Mouse (Mus musculus) kidney, adult 2 months (tissue): ENCODE measurements around the gene Sash1. TPM values are rescaled to one million over a fixed set of nuclear protein-coding genes. Genes with fewer than 3 reads are reported as not detected.
A peak's percentile ranks its signal among the peaks of the same experiment; 100 is the strongest.

Experiments
- DNase-seq: peaks from one replicate; pipeline ENCODE4 v3.0.0; 2021
- H3K27ac ChIP-seq: fragments of 200-500 bp; 2 replicates; pipeline ENCODE4 v1.5.1; 2012; ENCODE audit warnings: low read depth, low read length, control low read depth, inconsistent platforms; ENCODE audit not compliant: insufficient read depth
- H3K27me3 ChIP-seq: fragments of 200-500 bp; replicated peaks from 2 replicates; pipeline ENCODE4 v1.6.1; 2012; ENCODE audit warnings: mild to moderate bottlenecking, moderate library complexity, low read length, inconsistent platforms; ENCODE audit not compliant: control insufficient read depth, insufficient read depth
- H3K36me3 ChIP-seq: fragments of 200-500 bp; 2 replicates; pipeline ENCODE4 v1.6.1; 2012; ENCODE audit warnings: mild to moderate bottlenecking, moderate library complexity, low read length, inconsistent platforms; ENCODE audit not compliant: control insufficient read depth, insufficient read depth
- H3K4me1 ChIP-seq: fragments of 200-500 bp; 2 replicates; pipeline ENCODE4 v1.6.1; 2011; ENCODE audit warnings: low read length; ENCODE audit not compliant: control insufficient read depth, insufficient read depth
- H3K4me3 ChIP-seq: fragments of 200-500 bp; 2 replicates; pipeline ENCODE4 v1.5.1; 2011; ENCODE audit warnings: mild to moderate bottlenecking, low read depth, low read length, control low read depth; ENCODE audit not compliant: insufficient read depth
- CTCF ChIP-seq: fragments of 200-500 bp; conservative IDR thresholded peaks from 2 replicates; pipeline ENCODE4 v1.5.1; 2011; ENCODE audit warnings: low read depth, mild to moderate bottlenecking, control low read depth, low read length, moderate library complexity, mixed read lengths; ENCODE audit not compliant: insufficient read depth, insufficient read length
- POLR2A ChIP-seq: fragments of 200-500 bp; IDR thresholded peaks from one replicate; pipeline ENCODE4 v1.6.1; 2011; ENCODE audit warnings: low read depth, low read length, control low read depth
- WGBS: fragments of 180-500 bp; shearing (Covaris S2); methylation state at CpG from one replicate; pipeline ENCODE4 v1.1.7; 2018; 5-methylcytosine and 5-hydroxymethylcytosine counted together
- polyA plus RNA-seq: library from polyadenylated mRNA; depleted of rRNA; stranded (reverse); fragments of >200 nt; gene quantifications from 2 replicates; pipeline ENCODE4 v1.2.3, GENCODE M21; 2012

Gene Sash1
- polyA plus RNA-seq, 1 experiment: 13.5 TPM

- no peak overlapping the region for H3K4me3 ChIP-seq
- H3K27me3 ChIP-seq: no peaks in the 10 kb centered on the region
- TF ChIP-seq POLR2A: no peak
- TF ChIP-seq CTCF: no peak
- DNase-seq: no peak
- no peaks in the 10 kb centered on the region for H3K36me3 ChIP-seq
- 75% methylated on average over 7 of the region's 7 CpGs for WGBS
- no peak overlapping the region for H3K27ac ChIP-seq
- peaks cover 8% of the 10 kb centered on the region for H3K4me1 ChIP-seq
These were observed 32.5 kb downstream of the Sash1 start for GRCm38 (mm10) chr10:8853326-8853725.

- no peaks in the 10 kb centered on the region for H3K27me3 ChIP-seq
- WGBS: 81% methylated on average over 10 of the region's 10 CpGs
- H3K4me3 ChIP-seq: no peak overlapping the region
- H3K36me3 ChIP-seq: no peaks in the 10 kb centered on the region
- peak overlapping the region; percentile 10; the same call in 1 of the 2 replicates for H3K27ac ChIP-seq
- DNase-seq: no peak
- peaks cover 8% of the 10 kb centered on the region for H3K4me1 ChIP-seq
- TF ChIP-seq CTCF: no peak
- TF ChIP-seq POLR2A: no peak
These were observed 34.2 kb downstream of the Sash1 start for GRCm38 (mm10) chr10:8851625-8852024.

GRCm38 (mm10) chr10:8847974-8848373 is 37.9 kb downstream of the Sash1 start:
- Histone ChIP-seq H3K27ac (no peak overlapping the region), H3K27me3 (no peaks in the 10 kb centered on the region), H3K4me1 (peaks cover 11% of the 10 kb centered on the region), H3K36me3 (no peaks in the 10 kb centered on the region), H3K4me3 (no peak overlapping the region)
- DNase-seq: no peak
- WGBS: 90% methylated on average over 4 of the region's 4 CpGs
- no peak for TF ChIP-seq CTCF
- no peak for TF ChIP-seq POLR2A

- Histone ChIP-seq H3K27ac (no peak overlapping the region), H3K36me3 (no peaks in the 10 kb centered on the region), H3K4me1 (peaks cover 4% of the 10 kb centered on the region), H3K27me3 (no peaks in the 10 kb centered on the region), H3K4me3 (no peak overlapping the region)
- TF ChIP-seq POLR2A (no peak), CTCF (no peak)
- DNase-seq: no peak
- 96% methylated on average over 10 of the region's 10 CpGs for WGBS
These were observed 39.6 kb downstream of the Sash1 start for GRCm38 (mm10) chr10:8846258-8846657.

GRCm38 (mm10) chr10:8845230-8845770 is 40.6 kb downstream of the Sash1 start:
- Histone ChIP-seq H3K27me3 (no peaks in the 10 kb centered on the region), H3K4me1 (peaks cover 3% of the 10 kb centered on the region; the same call in 1 of the 2 replicates), H3K27ac (no peak overlapping the region), H3K36me3 (no peaks in the 10 kb centered on the region), H3K4me3 (no peak overlapping the region)
- DNase-seq: no peak
- 48% methylated on average over 2 of the region's 2 CpGs for WGBS
- no peak for TF ChIP-seq POLR2A
- no peak for TF ChIP-seq CTCF

- no peak for TF ChIP-seq POLR2A
- TF ChIP-seq CTCF: no peak
- H3K27me3 ChIP-seq: no peaks in the 10 kb centered on the region
- no peak overlapping the region for H3K27ac ChIP-seq
- no peak overlapping the region for H3K4me3 ChIP-seq
- DNase-seq: no peak
- no peaks in the 10 kb centered on the region for H3K36me3 ChIP-seq
- H3K4me1 ChIP-seq: 0 out of 2 replicates have a peak, but pooled peaks cover 4% of the 10 kb centered on the region
- WGBS: 78% methylated on average over 3 of the region's 3 CpGs
These were observed 45.9 kb downstream of the Sash1 start for GRCm38 (mm10) chr10:8839956-8840355.

- peak; percentile 36 for DNase-seq
- WGBS: 91% methylated on average over 17 of the region's 17 CpGs
These were observed 51.9 kb downstream of the Sash1 start for GRCm38 (mm10) chr10:8833816-8834464.

More at GRCm38 (mm10) chr10:8833816-8834464, 51.9 kb downstream of the Sash1 start:
- TF ChIP-seq POLR2A (no peak), CTCF (peak; percentile 53)
- no peak overlapping the region for H3K27ac ChIP-seq
- H3K27me3 ChIP-seq: no peaks in the 10 kb centered on the region
- H3K4me3 ChIP-seq: no peak overlapping the region
- H3K4me1 ChIP-seq: 0 out of 2 replicates have a peak, but pooled peaks cover 6% of the 10 kb centered on the region
- H3K36me3 ChIP-seq: no peaks in the 10 kb centered on the region
